Mouse (Mus musculus): ENCODE measurements around the gene Metrnl. TPM values are rescaled to one million over a fixed set of nuclear protein-coding genes. Genes with fewer than 3 reads are reported as not detected.

Metrnl gene
- polyA plus RNA-seq (2017; shearing (Covaris generic)): 0.78 TPM

DNA sequence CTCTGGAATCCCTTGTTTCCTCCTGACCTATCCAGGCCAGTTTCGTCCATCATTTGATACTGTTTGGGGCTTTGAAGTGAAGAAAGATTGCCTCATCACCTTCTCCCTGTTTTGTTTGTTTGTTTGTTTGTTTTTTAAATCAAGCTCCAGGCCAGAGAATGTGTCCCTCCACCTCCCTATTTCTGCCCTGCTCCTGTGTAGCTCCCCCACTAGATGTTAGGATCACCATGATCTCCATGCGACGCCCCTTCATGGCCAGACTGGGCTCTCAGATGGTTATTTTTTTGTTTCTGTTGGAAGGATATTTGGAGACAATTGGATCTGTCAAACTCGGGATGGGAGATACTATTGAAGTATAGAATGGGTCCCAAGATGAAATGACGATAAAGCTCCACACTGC, at the start of gene Metrnl:
TSS of gene Metrnl (plus strand) at position 301 of the 400 bp plus-strand sequence.

GRCm38 (mm10) chr11:121672990-121673572, 28.3 kb upstream of the Metrnl start, which contains the start of gene B3gntl1:
TSS of gene B3gntl1 (minus strand) at chr11:121673153.

Other genes with a start within 250 kb of the Metrnl start
- gene Tbcd, start 249.6 kb upstream of the Metrnl start, polyA plus RNA-seq (2017; shearing (Covaris generic)): 50.3 TPM
- gene Zfp750, start 182.2 kb upstream of the Metrnl start, polyA plus RNA-seq (2017; shearing (Covaris generic)): 0.53 TPM
- gene B3gntl1, start 28.4 kb upstream of the Metrnl start, polyA plus RNA-seq (2017; shearing (Covaris generic)): 16.4 TPM
- gene Ptchd3, start 128.7 kb downstream of the Metrnl start, polyA plus RNA-seq (2017; shearing (Covaris generic)): not detected